Mouse (Mus musculus) neutrophil, adult 65 days (primary cell): ENCODE results near the gene Casp2. TPM values are rescaled to one million over a fixed set of nuclear protein-coding genes. Genes with fewer than 3 reads are reported as not detected.

Experiments used
- total RNA-seq: library from RNA; stranded (reverse); gene quantifications from 2 replicates; pipeline ENCODE4 v1.2.4, GENCODE M21; 2023

Gene Casp2
- 65.5 and 97.9 TPM in 2 replicates for total RNA-seq

DNA sequence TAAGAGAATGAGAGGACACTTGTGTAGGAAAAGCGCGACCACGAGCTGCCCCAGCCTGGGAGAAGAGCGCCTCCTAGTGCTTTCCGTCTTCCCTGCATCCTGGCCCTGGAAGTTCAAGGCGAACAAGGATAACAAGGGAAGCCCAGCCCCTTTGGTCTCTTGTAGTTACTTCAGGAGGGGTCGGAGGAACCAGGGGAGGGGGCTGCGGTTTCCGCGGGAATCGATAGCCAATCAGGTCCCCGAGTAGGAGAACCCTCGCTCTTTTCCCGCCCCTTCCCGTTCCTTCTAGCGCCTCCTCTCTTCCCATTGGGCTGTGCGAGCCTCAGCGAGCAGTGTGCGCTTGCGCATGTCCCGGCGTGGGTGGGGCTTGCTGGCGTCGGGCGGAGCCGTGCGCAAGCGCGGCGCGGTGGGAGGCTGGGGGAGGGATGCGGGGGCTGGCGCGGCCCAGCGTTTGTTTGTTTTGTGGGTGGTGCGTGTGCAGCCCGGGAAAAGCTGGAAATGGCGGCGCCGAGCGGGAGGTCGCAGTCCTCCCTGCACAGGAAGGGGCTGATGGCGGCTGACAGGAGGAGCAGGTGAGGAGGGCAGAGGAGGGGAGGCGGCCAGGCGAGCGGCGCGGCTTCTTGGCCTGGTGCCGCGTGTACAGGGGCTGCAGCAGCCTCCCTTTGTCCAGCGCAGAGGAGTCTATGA lies at the start of gene Casp2:
Gene Casp2 (plus strand): TSS at position 360 of the 687 bp plus-strand sequence.

DNA sequence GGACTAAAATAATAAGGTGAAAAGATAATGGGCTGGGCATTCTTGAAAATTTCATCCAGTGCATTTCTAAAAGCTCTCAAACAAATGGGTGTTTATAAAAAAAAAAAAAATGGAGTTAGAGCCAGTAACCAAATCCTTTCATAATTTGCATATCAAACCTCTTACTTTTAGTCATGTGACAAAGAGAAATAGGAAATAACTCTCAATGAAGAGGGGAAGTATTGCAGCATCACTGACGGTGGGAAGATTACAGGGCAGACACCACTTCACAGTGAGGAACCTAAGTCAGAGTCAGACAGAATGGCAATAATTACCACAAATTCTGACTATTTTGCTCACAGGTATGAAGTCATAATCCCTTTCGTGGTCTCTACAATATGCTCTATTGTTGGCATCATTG lies 49.8 kb upstream of the Casp2 start, which contains the start of gene Tas2r144:
Gene Tas2r144 (plus strand): TSS at position 301 of the 400 bp plus-strand sequence.

DNA sequence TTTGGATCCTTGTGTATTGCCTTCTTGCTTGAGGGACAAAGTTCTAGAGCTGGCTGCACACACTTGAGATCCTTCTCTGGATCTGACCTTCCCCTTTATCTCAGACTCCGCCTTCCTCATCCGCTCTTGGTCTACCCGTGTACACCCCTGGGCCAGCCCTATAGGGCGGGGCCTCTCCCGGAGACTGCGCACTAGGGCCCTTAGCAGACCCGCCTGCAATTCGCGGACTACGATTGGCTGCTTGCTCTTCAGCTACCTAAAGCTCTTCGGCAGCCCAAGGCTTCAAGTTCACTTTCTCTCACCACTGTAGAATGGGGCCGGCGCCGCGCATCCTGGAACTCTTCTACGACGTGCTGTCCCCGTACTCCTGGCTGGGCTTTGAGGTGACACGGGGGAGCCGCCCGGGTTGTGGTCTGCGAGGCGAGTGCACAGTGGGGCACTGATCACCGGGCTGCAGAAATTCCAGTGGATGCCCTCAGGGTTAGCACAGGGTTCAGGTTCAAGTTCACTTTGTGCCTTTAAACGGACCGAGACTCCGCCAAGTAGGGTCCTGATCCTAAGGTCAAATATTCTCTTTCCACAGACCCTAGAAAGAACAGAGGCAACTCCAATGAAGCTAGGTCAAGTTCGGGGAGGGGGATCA lies 19.0 kb upstream of the Casp2 start, which contains the start of gene Gstk1:
Gene Gstk1 (plus strand): TSS at position 225 of the 643 bp plus-strand sequence.

DNA sequence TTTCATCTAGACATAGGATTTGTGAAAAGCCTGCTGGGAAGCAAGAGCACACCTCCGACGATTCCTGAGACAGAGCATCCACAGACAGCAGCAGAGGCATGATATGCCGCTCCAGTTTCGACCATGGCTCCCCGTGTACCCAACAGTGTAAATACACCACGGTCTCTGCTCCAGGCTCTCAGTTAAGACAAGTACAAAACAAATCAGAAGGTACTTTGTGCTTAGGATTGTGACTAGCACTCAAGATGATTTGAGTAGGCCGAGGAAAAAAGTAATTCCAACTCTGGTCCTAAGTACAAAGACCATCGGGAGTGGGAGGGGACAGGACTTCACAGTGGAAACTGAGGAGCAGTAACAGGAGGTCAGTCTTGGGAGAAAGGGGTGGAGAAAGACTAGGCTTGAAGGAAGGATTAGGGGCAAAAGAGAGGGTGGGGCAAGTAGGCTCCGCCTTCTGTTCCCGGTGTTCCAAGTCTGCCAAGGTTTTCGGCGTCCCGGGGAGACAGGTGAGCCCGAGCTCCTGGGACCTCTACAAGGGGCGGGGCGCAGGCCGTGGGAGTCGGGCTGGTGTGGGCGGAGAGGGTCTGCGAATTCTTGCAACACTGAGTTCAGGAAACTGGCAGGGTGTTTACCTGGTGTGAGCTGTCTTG lies 3.1 kb upstream of the Casp2 start, which contains the start of gene Tmem139:
Gene Tmem139 (plus strand): TSS at position 447 of the 647 bp plus-strand sequence.

DNA sequence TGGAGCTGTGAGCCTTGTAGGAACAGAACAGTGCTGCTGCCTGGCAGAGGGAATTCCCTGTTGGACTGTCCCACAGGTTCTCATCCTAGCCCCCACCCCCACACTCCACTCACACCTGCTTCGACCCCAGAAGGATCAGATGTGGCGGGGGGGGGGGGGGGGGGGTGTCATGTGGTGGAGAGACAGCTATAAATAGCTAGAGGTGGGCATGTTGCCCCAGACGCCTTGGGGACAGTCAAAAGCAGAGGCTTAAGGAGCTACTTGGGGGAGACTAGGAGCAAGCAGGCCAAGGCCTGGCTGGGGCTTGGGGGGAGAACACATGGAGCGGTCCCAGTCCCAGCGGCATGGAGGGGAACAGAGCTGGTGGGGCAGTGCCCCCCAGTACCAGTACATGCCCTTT lies 21.7 kb downstream of the Casp2 start, which contains the start of gene Clcn1:
Gene Clcn1 (plus strand): TSS at position 238 of the 400 bp plus-strand sequence.

DNA sequence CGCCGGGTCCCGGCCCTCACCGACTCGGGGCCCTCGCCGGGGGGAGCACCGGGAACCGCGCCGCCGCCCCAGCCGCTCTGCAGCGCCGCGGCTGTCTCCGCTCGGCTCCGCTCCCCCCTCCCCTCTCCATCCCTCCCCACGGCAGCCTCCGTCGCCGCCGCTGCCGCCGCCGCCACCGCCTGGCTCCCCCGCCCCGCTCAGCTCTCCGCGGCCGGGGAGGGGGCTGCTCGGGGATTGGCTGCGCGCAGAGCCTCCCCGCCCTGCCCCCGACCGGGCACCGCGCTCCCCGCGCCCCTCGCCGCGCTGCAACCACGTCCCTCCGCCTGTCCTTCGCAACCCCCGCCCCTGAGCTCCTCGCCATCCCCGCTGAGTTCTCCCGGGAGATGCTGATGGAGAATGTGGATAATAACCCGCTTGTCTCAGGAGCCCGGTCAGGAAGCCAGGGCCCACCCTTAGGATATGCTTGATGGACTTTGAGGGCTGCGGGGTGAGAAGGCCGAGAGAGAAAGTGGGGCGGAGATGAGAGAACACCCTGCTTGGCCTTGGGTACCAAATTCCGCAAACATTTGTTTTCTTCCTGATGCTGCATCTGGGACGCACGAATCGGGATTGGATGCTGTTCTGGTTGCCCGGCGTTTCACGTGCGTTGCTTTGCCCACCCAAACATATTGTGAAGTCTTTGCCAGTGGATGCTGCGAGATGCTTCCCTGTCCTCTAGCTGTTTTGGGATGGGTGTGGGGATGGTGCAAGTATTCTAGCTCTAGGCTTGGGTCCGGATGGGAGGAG lies 59.9 kb downstream of the Casp2 start, which contains the start of gene Fam131b:
Gene Fam131b (minus strand): TSS at position 162 of the 786 bp plus-strand sequence.

Other genes with a start within 250 kb of the Casp2 start
- not detected in 2 replicates for gene Sva, start 226.6 kb upstream of the Casp2 start, total RNA-seq
- gene Tas2r139, start 124.0 kb upstream of the Casp2 start, total RNA-seq: not detected in 2 replicates
- gene Tas2r144, start 49.7 kb upstream of the Casp2 start, total RNA-seq: not detected in 2 replicates
- 4.0 and 4.5 TPM in 2 replicates for gene Gstk1, start 19.1 kb upstream of the Casp2 start, total RNA-seq
- not detected in 2 replicates for gene Tmem139, start 3.0 kb upstream of the Casp2 start, total RNA-seq
- 0.11 and 0.32 TPM in 2 replicates for gene Clcn1, start 21.7 kb downstream of the Casp2 start, total RNA-seq
- not detected in 2 replicates for gene Fam131b, start 59.7 kb downstream of the Casp2 start, total RNA-seq
- gene Zyx, start 84.6 kb downstream of the Casp2 start, total RNA-seq: 756 and 770 TPM in 2 replicates
- 0.44 and 0.45 TPM in 2 replicates for gene Epha1, start 108.3 kb downstream of the Casp2 start, total RNA-seq
- 4.8 and 7.0 TPM in 2 replicates for gene Tas2r143, start 135.3 kb downstream of the Casp2 start, total RNA-seq
- gene Tas2r135, start 140.4 kb downstream of the Casp2 start, total RNA-seq: 4.3 and 9.0 TPM in 2 replicates
- gene Tas2r126, start 169.6 kb downstream of the Casp2 start, total RNA-seq: 1.6 and 1.7 TPM in 2 replicates
- gene Olfr458, start 200.2 kb downstream of the Casp2 start, total RNA-seq: not detected in 2 replicates
- not detected in 2 replicates for gene Olfr457, start 211.3 kb downstream of the Casp2 start, total RNA-seq
- not detected in 2 replicates for gene Olfr456, start 222.2 kb downstream of the Casp2 start, total RNA-seq